Comparison of ENCODE assay signal across 16 mouse cellular contexts in genomic region chr16:38587572-38587971, GRCm38 (mm10).
"Had no signal": no experiment of that assay in that cellular context is flagged by ENCODE, and none has a peak within 500 bp of the region (broad histone marks: within the 10 kb centered on the region; RNA-seq: fewer than 3 reads in every experiment).

No protein-coding gene starts in this region.

- H3K4me1 ChIP-seq: liver, embryonic 15.5 days; lung, embryonic 15.5 days; midbrain, embryonic 12.5 days; neural tube, embryonic 12.5 days had no signal

- H3K4me3 ChIP-seq: liver, embryonic 15.5 days; lung, embryonic 15.5 days; megakaryocyte, embryonic 14.5 days; midbrain, embryonic 12.5 days; neural tube, embryonic 12.5 days had no signal

- H3K27me3 ChIP-seq: liver, embryonic 15.5 days; lung, embryonic 15.5 days; megakaryocyte, embryonic 14.5 days; midbrain, embryonic 12.5 days; neural tube, embryonic 12.5 days had no signal

- ATAC-seq: liver, postnatal 0 days; lung, postnatal 0 days had no signal

- H3K27ac ChIP-seq: liver, embryonic 15.5 days; lung, embryonic 15.5 days; macrophage; midbrain, embryonic 12.5 days; neural tube, embryonic 12.5 days had no signal

- H3K9ac ChIP-seq: liver, embryonic 15.5 days; liver, postnatal 0 days; lung, embryonic 15.5 days; midbrain, embryonic 12.5 days; neural tube, embryonic 12.5 days had no signal

- H3K9me3 ChIP-seq: liver, embryonic 15.5 days; lung, embryonic 15.5 days; megakaryocyte, embryonic 14.5 days; midbrain, embryonic 12.5 days; neural tube, embryonic 12.5 days had no signal

- H3K4me2 ChIP-seq: liver, embryonic 15.5 days; lung, embryonic 15.5 days; midbrain, embryonic 12.5 days; neural tube, embryonic 12.5 days had no signal

- DNase-seq: liver, postnatal 0 days; lung, adult 2 months; lung, postnatal 14 days; lung, postnatal 36 days; midbrain, embryonic 14.5 days; right cerebral cortex, postnatal 14 days; thymus, adult 18-20 months; thymus, postnatal 14 days; thymus, postnatal 36 days had no signal
